Mouse (Mus musculus) hindbrain, embryonic 14.5 days (tissue): ENCODE measurements at regions not wholly inside any gene's neighbourhood (a gene's known extent, or its start where the extent isn't known, plus 50 kb on each side); places are given as distances from the start of the nearest gene placed in this dataset.
A peak's percentile ranks its signal among the peaks of the same experiment; 100 is the strongest.

Experiments
- ATAC-seq: fragments of 200-750 bp; cut with Nextera tagmentation; 2 replicates; pipeline ENCODE4 v1.8.0; 2017; ENCODE audit warnings: moderate number of reproducible peaks, mild to moderate bottlenecking, moderate TSS enrichment, moderate library complexity; ENCODE audit not compliant: low FRiP score
- DNase-seq: peaks from one replicate; pipeline ENCODE4 v3.0.0-alpha.2; 2015; ENCODE audit warnings: low spot score
- H3K27ac ChIP-seq: fragments of 300-500 bp; sonication (generic); 2 replicates; pipeline ENCODE4 v1.5.1; 2014; ENCODE audit warnings: mild to moderate bottlenecking, moderate library complexity
- H3K27me3 ChIP-seq: fragments of 300-500 bp; sonication (generic); 2 replicates; pipeline ENCODE4 v1.6.1; 2014; ENCODE audit warnings: mild to moderate bottlenecking, low read length, mixed read lengths; ENCODE audit not compliant: control insufficient read depth, insufficient read depth
- H3K36me3 ChIP-seq: fragments of 300-500 bp; sonication (generic); replicated peaks from 2 replicates; pipeline ENCODE4 v1.6.1; 2014; ENCODE audit not compliant: control insufficient read depth, insufficient read depth
- H3K4me1 ChIP-seq: fragments of 300-500 bp; sonication (generic); replicated peaks from 2 replicates; pipeline ENCODE4 v1.6.1; 2014; ENCODE audit warnings: antibody characterized with exemption, low read length, mixed read lengths; ENCODE audit not compliant: control insufficient read depth, insufficient read depth
- H3K4me2 ChIP-seq: fragments of 300-500 bp; sonication (generic); replicated peaks from 2 replicates; pipeline ENCODE4 v1.6.1; 2014; ENCODE audit warnings: mild to moderate bottlenecking, moderate library complexity
- H3K4me3 ChIP-seq: fragments of 300-500 bp; sonication (generic); replicated peaks from 2 replicates; pipeline ENCODE4 v1.5.1; 2014; ENCODE audit warnings: mild to moderate bottlenecking, low read length
- H3K9ac ChIP-seq: fragments of 300-500 bp; sonication (generic); 2 replicates; pipeline ENCODE4 v1.6.1; 2014
- H3K9me3 ChIP-seq: fragments of 300-500 bp; sonication (generic); 2 replicates; pipeline ENCODE4 v1.6.1; 2016; ENCODE audit warnings: low read length; ENCODE audit not compliant: control insufficient read depth
- WGBS: fragments of 180-500 bp; shearing (Covaris S2); extraction: QIAGEN DNeasy Blood & Tissue Kit; methylation state at CpG from one replicate; pipeline ENCODE4 v1.1.7; 2014; 5-methylcytosine and 5-hydroxymethylcytosine counted together

- Histone ChIP-seq H3K27me3 (no peaks in the 10 kb centered on the region), H3K9ac (no peak overlapping the region), H3K9me3 (0 out of 2 replicates have a peak, but pooled peaks cover 4% of the 10 kb centered on the region), H3K36me3 (no peaks in the 10 kb centered on the region), H3K4me1 (no peaks in the 10 kb centered on the region), H3K4me3 (no peak overlapping the region), H3K4me2 (no peak overlapping the region), H3K27ac (no peak overlapping the region)
- DNase-seq (no peak), ATAC-seq (no peak)
- 95% methylated on average over 1 of the region's 1 CpGs for WGBS
Measured at GRCm38 (mm10) chr12:17601245-17602023, 56.8 kb downstream of the Odc1 start.

DNA sequence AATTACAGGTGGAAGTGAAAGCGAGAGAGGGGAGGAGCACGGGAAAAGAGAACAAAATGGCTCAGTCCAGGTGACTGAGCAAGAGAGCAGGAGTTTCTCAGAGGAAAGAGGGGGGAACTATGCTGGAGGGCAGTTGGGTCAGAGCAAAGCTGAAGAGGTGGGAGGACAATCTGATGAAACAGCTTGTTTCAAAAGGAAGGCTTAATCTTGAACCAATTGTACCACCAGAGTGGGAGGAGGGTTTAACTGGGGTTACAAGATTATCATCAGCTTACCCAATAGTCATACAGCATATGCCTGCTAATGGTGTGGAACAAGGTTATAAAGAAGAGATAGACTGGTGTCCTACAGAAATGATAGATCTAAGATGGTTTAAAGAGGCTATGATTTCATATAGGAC lies 59.0 kb downstream of the Odc1 start:
- Histone ChIP-seq H3K9me3 (0 out of 2 replicates have a peak, but pooled peaks cover 4% of the 10 kb centered on the region), H3K4me1 (no peaks in the 10 kb centered on the region), H3K27me3 (no peaks in the 10 kb centered on the region), H3K4me3 (no peak overlapping the region), H3K36me3 (no peaks in the 10 kb centered on the region), H3K4me2 (no peak overlapping the region), H3K9ac (no peak overlapping the region), H3K27ac (no peak overlapping the region)
- ATAC-seq (no peak), DNase-seq (no peak)
- 100% methylated on average over 2 of the region's 2 CpGs for WGBS

DNA sequence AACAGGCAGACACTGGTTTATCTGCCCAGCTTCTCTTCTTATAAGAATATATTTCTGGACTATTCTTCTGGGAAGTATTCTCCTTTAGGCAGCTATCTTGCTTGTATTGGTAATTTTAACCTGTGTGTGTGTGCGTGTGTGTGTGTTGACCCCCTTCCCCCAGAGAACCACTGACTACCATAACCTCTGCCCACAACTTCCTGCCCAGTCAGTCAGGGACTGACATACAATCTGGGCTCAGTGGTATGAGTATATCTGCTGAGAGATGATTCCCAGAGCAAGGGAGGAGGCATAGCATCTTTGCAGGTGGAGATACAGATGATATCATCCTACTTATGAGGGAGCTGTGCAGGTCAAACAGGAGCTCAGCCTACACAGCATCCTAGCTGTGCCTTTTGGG lies 65.8 kb downstream of the Odc1 start:
- WGBS, result 96% methylated on average over 1 of the region's 1 CpGs
- no peaks in the 10 kb centered on the region for H3K27me3 ChIP-seq
- no peak overlapping the region for H3K4me2 ChIP-seq
- H3K27ac ChIP-seq, result no peak overlapping the region
- no peaks in the 10 kb centered on the region for H3K4me1 ChIP-seq
- H3K36me3 ChIP-seq, result no peaks in the 10 kb centered on the region
- no peak for DNase-seq
- H3K9me3 ChIP-seq, result no peaks in the 10 kb centered on the region
- no peak overlapping the region for H3K4me3 ChIP-seq
- no peak overlapping the region for H3K9ac ChIP-seq
- ATAC-seq, result no peak

DNA sequence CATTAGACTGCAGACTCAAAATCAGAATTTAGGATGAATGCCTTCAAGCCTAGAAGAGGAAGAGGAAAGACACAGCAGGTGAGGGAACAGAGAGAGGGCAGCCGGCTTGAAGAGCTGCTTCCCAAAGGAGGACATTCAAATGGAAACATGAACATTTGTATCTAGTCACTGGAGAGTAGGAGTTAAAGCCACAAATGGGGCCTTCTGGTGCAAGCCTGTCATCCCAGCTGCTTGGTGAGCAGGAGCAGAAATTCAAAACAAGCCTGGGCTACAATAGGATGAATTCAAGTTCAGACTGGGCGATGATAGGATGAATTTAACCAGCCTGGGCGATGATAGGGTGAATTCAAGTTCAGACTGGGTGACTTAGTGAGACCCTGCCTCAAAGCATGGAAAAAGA lies 67.4 kb downstream of the Odc1 start:
- Histone ChIP-seq H3K4me3 (no peak overlapping the region), H3K4me1 (no peaks in the 10 kb centered on the region), H3K27ac (no peak overlapping the region), H3K27me3 (no peaks in the 10 kb centered on the region), H3K4me2 (no peak overlapping the region), H3K9ac (no peak overlapping the region), H3K36me3 (no peaks in the 10 kb centered on the region), H3K9me3 (no peaks in the 10 kb centered on the region)
- ATAC-seq, result no peak
- no peak for DNase-seq
- 91% methylated on average over 3 of the region's 3 CpGs for WGBS

DNA sequence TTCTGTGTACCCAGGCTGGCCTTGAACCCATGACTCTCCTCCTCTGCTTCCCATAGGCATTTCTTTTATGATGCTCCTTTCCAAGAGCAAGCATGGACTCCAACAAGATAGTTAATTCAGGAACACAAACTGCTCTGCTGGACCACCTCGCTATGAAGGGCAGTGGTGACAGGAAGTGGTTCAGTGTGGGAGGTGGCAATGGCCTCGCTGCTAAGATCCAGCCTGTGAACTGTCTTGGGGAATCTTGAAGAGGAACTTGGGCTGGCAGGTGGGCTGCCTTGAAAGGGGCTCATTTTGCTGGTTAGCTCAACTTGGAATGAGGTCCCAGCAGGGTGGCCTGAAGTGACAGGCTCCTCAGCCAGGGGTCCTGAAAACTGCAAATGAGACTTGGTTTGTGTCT lies 72.4 kb upstream of the Hpcal1 start:
- H3K36me3 ChIP-seq, result no peaks in the 10 kb centered on the region
- no peak overlapping the region for H3K9ac ChIP-seq
- 40% methylated on average over 2 of the region's 2 CpGs for WGBS
- DNase-seq (no peak), ATAC-seq (no peak)
- H3K4me3 ChIP-seq, result no peak overlapping the region
- H3K27ac ChIP-seq, result no peak overlapping the region
- H3K9me3 ChIP-seq, result no peaks in the 10 kb centered on the region
- no peaks in the 10 kb centered on the region for H3K27me3 ChIP-seq
- no peaks in the 10 kb centered on the region for H3K4me1 ChIP-seq
- H3K4me2 ChIP-seq, result no peak overlapping the region

DNA sequence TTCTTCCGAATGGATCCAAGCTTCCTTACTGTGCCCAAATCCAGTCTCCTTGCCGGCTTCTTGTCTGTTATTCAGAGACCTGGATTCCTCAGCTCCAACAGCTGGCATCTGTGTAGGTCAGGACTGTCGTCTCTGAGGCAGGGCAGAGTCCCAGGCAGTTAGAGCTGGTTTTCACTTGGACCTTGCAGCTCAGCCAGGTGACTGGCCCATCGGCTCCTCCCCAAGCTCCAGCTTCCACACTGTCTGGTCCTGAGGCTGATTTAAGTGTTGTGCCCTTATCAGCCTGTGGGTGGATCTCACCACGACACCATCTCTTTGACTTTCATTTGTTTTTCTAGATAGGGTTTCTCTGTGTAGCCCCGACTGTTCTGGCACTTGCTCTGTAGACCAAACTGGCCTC lies 70.4 kb upstream of the Hpcal1 start:
- ATAC-seq (no peak), DNase-seq (no peak)
- Histone ChIP-seq H3K4me1 (no peaks in the 10 kb centered on the region), H3K36me3 (no peaks in the 10 kb centered on the region), H3K4me3 (no peak overlapping the region), H3K9ac (no peak overlapping the region), H3K27me3 (no peaks in the 10 kb centered on the region), H3K4me2 (no peak overlapping the region), H3K27ac (no peak overlapping the region), H3K9me3 (no peaks in the 10 kb centered on the region)
- WGBS, result 64% methylated on average over 6 of the region's 6 CpGs

DNA sequence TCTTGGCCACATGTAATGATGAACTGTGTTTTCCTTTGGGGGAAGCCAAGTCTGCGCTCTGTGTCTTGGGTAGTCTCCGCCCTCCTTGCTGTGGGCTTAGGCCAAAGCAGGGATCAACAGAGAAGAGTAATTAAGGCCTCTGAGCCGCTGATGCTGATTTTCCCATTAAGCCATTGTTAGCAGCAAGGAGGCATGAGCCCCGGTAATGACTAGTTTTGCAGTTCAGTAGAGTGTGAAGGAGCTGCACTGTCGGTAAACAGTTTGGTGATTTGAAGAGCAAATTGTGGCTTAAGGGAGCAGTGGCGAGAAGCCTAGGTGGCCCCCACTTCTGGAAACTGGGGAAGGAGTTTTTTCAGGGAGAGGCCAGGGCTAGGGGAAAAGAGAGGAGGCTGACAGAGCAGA lies 69.2 kb upstream of the Hpcal1 start:
- Histone ChIP-seq H3K27me3 (no peaks in the 10 kb centered on the region), H3K27ac (peak overlapping the region; percentile 27; the same call in 1 of the 2 replicates), H3K9ac (no peak overlapping the region), H3K4me2 (no peak overlapping the region), H3K4me1 (0 out of 2 replicates have a peak, but pooled peaks cover 7% of the 10 kb centered on the region), H3K36me3 (no peaks in the 10 kb centered on the region), H3K4me3 (no peak overlapping the region), H3K9me3 (no peaks in the 10 kb centered on the region)
- peak; percentile 69; the same call in 1 of the 2 replicates for ATAC-seq
- DNase-seq, result no peak
- WGBS, result 24% methylated on average over 6 of the region's 6 CpGs

- ATAC-seq, result no peak
- no peak for DNase-seq
- Histone ChIP-seq H3K4me3 (no peak overlapping the region), H3K9ac (no peak overlapping the region), H3K4me2 (no peak overlapping the region), H3K36me3 (no peaks in the 10 kb centered on the region), H3K27ac (no peak overlapping the region), H3K27me3 (no peaks in the 10 kb centered on the region), H3K4me1 (0 out of 2 replicates have a peak, but pooled peaks cover 7% of the 10 kb centered on the region), H3K9me3 (no peaks in the 10 kb centered on the region)
- 34% methylated on average over 8 of the region's 8 CpGs for WGBS
Measured at GRCm38 (mm10) chr12:17622509-17623005, 68.1 kb upstream of the Hpcal1 start.

DNA sequence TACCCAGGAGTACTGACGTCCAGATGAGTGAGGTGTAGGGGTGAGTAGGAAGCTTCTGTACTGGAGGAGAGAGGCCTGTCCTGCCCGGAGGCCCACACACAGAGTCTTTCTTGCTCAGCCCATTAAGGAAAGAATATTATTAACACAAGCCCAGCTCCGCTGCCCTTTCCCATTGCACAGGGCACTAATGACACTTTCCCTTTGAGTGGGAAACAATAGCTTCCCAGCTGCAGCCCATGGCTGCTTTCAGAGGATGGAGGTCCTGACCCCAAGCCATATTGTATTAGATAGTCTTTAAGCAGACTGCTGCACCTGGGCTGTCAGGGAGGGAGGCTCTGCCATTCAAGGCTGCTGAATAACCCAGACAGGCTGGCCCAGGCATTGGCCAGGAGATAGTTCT lies 64.6 kb upstream of the Hpcal1 start:
- Histone ChIP-seq H3K36me3 (no peaks in the 10 kb centered on the region), H3K27me3 (no peaks in the 10 kb centered on the region), H3K9ac (no peak overlapping the region), H3K27ac (no peak overlapping the region; the same call in 1 of the 2 replicates), H3K9me3 (no peaks in the 10 kb centered on the region), H3K4me2 (no peak overlapping the region), H3K4me1 (0 out of 2 replicates have a peak, but pooled peaks cover 7% of the 10 kb centered on the region), H3K4me3 (no peak overlapping the region)
- ATAC-seq (0 out of 2 replicates have a peak, but pooled peaks have one; percentile 21), DNase-seq (no peak)
- 7% methylated on average over 3 of the region's 3 CpGs for WGBS
